Mouse (Mus musculus) gonadal fat pad, adult 2 months (tissue): ENCODE results near the gene N6amt1. TPM values are rescaled to one million over a fixed set of nuclear protein-coding genes. Genes with fewer than 3 reads are reported as not detected.

Experiments used
- DNase-seq: peaks from one replicate; pipeline ENCODE4 v3.0.0-alpha.2; 2012; ENCODE audit warnings: low read depth
- polyA plus RNA-seq: library from polyadenylated mRNA; depleted of rRNA; stranded (reverse); fragments of >200 nt; gene quantifications from 2 replicates; pipeline ENCODE4 v1.2.3, GENCODE M21; 2012; rRNA removed

N6amt1 gene
- 14.9 and 15.5 TPM in 2 replicates for polyA plus RNA-seq

DNA sequence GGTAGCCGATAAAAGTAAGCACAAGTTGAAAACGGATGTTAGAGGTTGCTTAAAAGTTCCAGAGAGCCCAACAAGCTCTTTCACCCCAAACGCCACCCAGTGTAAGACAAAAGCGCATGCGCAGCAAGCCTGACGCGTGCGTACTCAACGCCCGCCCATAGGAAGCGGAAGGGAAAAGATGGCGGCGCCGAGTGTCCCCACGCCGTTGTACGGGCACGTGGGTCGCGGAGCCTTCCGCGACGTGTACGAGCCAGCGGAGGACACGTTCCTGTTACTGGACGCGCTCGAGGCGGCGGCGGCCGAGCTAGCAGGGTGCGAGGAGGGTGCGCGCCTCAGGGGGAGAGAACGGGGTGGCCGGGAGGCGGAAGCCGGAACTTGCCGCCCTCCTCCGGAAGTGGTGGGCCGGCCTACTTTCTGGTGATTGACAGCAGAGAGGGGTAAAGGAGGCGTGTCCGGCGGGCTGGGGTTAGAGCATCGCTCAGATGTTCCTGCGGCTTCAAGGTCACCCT is at the start of gene N6amt1:
TSS of gene N6amt1 (plus strand) at position 111 of the 509 bp plus-strand sequence.
- DNase-seq, result no peak

- DNase-seq, result no peak
These were observed 48.6 kb upstream of the N6amt1 start for GRCm38 (mm10) chr16:87305251-87306011.

GRCm38 (mm10) chr16:87307109-87307735 is 46.8 kb upstream of the N6amt1 start:
- DNase-seq, result no peak

GRCm38 (mm10) chr16:87310659-87311058 is 43.3 kb upstream of the N6amt1 start:
- no peak for DNase-seq

DNA sequence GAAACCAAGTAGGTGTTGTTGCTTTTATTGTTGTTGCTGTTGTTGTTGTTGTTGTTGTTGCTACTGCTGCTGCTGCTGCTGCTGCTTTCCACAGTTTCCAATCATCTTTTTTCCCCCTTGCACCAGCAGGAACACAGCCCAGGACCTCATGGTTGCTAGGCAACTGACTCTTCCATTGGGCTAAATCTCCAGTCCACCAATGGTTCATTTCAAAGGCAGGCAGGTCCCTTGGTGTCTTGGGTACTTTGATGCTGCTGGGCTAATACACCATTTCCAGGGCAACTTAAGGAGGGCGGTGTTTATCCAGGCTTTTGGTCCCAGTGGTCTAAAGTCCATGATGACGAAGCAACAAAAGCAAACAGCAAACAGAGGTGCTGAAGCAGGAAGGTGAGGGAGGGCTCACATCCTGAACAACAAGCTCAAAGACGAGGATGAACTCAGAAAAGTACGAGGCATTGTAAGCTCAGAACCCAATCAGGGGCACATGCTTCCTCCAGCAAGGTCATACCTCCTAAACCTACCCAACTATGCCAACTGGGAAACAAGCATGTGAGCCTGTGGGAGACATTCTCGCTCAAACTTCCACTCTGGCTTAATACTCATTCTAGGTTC is 35.7 kb upstream of the N6amt1 start:
- DNase-seq, result no peak

- no peak for DNase-seq
These were observed 35.0 kb upstream of the N6amt1 start for GRCm38 (mm10) chr16:87318998-87319397.

- DNase-seq, result no peak
These were observed 34.3 kb upstream of the N6amt1 start for GRCm38 (mm10) chr16:87319541-87320251.

GRCm38 (mm10) chr16:87320252-87320555 is 33.8 kb upstream of the N6amt1 start:
- no peak for DNase-seq

DNA sequence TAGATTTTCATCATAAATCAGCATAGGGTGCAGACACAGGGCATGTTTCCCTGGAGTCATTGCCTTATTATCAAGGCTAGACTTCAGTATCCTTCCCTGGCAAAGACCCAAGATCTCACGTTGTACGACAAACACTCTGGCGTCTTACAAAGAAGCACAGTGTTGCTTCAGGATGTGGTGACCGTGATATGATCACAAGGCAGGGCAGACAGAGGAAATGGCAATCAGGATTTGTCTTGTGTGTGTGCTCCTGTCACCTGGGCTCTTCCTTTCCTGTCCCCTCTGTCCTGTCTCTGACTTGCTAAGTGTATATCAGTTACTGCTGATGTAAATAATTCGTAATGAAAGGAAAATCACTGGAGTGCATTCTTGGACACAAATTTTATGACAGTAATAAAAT is 29.4 kb upstream of the N6amt1 start:
- DNase-seq, result no peak

DNA sequence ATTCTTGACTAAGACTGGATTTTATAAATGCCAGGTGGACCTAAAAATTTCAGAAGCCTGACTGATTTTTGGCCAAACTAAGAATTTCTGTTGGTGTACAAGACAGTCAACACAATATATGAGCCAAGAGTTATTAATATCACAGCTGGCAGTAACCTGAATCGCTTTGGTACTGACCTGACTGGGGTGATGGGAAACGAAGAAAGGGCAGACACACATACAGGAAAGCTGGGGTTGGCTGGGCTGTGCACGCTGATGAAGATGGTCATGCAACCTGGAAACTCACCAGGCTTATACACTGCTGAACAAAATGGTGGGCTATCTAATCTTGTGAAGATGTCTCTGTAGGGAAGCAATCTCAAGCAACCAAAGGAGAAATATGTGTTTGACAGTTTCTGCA is 24.0 kb upstream of the N6amt1 start:
- DNase-seq, result no peak

DNA sequence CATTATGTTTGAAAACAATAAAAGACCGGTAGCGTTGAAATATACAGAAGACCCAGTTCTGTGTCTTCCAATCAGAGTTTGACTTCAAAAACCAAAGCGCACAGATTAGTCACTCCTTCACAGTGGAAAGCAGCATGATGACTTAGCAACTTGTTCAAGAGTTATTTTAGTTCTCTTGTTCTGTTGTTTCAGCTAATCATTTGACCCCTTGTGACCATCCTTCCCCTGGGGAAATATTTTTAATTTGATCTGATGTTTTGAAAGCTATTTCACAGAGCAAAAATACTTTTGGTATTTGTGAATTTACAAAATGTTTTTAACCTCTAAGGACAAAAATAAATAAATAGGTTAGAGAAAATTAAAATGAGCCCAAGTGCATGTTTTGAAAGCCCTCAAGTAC is 19.2 kb upstream of the N6amt1 start:
- no peak for DNase-seq

DNA sequence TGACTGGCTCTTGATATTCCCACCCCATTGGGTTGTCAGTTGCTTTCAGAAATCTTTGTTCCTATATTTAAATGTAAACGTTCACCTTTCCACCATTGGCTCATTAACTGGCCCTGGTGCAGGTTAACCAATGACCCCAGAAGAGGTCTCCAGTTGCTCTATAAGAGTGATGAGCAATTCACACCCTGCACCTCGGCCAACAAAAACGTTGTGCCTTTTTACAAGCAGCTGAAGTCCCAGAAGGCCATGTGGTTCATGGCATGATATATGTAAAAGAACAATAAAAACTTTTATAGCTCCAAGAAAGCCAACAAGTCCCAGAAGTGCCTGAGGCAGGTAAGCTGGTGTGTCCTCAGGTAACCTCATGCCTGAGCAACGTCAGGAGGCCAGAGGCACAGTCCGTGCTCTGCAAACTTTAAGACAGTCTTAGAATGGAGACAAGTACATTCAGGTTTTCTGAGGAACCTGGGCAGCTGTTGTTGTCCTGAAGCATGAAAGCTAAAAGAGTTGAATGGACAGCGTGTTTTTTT is 12.9 kb upstream of the N6amt1 start:
- no peak for DNase-seq

- no peak for DNase-seq
These were observed 5.9 kb upstream of the N6amt1 start for GRCm38 (mm10) chr16:87348133-87348532.

- no peak for DNase-seq
These were observed 2.4 kb upstream of the N6amt1 start for GRCm38 (mm10) chr16:87351386-87352105.

DNA sequence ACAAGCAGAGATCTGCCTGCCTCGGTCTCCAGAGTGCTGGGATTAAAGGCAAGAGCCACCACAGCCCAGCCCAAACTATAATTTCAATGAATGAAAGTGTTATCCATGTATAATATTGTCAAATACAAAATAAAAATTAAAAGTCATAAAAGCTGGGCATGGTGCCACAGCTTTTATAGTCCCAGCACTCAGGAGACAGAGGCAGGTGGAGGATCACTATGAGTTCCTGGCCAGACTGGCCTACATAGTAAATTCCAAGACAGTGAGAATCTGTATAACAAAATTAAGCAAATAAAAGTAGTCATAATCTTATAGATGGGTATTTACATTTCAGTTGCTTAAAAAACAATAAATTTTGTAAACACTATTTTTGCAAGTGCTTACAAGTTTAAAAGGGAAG is 380 bp upstream of the N6amt1 start:
- no peak for DNase-seq

GRCm38 (mm10) chr16:87354748-87355147 is 763 bp downstream of the N6amt1 start:
- DNase-seq, result no peak

- no peak for DNase-seq
These were observed 6.1 kb downstream of the N6amt1 start for GRCm38 (mm10) chr16:87360096-87360495.

DNA sequence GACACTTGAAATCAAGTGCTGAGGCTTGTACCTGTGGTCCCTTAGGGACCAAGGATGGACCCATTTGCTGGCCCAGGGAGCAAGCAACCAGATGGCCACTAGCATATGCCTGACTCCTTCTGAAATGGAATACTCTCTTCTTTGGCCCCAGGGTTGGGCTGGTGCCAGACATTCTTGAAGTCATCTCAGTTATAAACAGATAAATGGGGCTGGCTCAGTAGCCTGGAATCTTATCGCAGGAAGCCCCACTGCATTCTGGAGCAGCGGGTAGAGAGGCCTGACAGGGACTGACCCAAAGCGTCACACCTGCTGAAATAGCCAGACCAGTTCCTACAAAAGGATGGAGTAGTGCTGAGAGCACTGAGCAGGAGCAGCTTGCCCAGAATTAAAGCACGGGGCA is 10.2 kb downstream of the N6amt1 start:
- no peak for DNase-seq

DNA sequence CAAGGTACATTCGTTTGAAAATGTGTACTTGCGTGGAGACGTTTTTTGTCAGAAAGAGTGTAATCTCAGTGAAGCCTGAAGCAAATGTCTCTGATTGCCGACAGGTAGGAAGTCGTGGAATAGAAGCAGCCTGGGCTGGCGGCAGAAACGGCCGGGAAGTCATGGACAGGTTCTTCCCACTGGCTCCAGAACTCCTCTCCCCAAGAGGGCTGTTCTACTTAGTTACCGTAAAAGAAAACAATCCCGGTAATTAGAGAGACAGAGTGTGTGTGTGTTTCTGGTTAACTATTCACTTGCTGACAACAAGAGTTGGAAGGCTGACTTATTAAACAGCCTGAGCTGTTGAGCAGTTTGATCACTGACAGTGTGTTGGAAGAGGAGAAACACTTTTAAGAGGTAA is 12.1 kb downstream of the N6amt1 start:
- no peak for DNase-seq

DNA sequence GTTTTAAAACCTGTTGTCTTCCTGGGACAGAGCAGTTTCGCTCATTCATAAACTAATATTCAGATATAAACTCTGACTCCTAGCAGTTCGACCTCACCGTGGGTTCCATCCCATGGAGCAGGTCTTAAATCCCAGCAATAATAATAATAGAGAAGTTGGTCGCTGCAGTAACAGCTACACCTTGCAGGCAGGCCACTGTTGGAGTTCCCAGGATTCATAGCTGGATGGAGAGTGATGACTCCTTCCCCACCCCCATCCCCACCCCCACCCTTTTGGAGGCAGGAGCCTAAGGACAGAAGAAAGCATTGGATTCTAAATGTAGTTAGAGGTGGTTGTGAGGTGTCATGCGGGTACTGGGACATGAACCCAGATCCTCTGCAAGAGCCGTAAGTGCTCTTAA is 12.5 kb downstream of the N6amt1 start:
- DNase-seq, result no peak

DNA sequence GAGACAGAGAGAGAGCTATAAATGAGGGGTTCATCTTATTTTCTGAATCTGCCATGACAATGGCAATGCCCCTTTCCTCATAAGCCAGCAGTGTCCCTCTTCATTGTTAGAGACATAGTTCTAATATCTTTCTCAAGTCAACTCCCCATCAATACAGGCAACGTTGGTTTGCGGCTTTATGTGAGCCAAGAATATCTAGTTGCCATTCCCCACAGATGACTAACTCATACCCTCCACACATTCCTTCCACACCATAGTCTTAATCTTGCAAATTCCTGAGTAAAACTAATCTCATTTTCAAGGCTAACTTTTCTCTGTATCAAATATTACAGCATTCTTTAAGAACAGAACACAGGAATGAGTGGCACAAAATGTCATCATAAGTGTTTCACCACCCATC is 29.0 kb downstream of the N6amt1 start:
- DNase-seq, result no peak

DNA sequence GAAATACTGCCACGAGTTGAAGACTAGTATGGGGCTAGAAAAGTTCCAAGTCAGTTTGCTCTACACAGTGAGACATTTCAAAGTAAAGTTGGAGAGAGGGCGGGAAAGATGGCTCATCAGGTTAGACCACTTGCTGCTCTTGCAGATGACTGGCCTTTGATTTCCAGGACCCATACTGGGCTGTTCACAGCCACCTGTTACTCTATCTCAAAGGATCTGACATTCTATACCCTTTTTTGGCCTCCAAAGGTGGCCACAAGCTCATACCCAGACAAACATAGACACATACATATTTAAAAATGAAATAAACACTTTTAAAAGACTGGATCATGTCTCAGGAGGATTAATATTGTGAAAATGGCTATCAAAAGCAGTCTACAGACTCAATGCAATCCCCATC is 30.4 kb downstream of the N6amt1 start:
- DNase-seq, result no peak
